Mouse (Mus musculus): ENCODE measurements around the gene Mlf1. TPM values are rescaled to one million over a fixed set of nuclear protein-coding genes. Genes with fewer than 3 reads are reported as not detected.
A peak's percentile ranks its signal among the peaks of the same experiment; 100 is the strongest.

Mlf1 gene
- polyA plus RNA-seq, 1 experiment from 2014 or later: 20.3 TPM

GRCm38 (mm10) chr3:67367481-67367880 lies 6.4 kb upstream of the Mlf1 start:
- H3K4me3 ChIP-seq: no peak overlapping the region
- no peaks in the 10 kb centered on the region for H3K9me3 ChIP-seq (replicated peaks)
- H3K27ac ChIP-seq: no peak overlapping the region
- H3K4me1 ChIP-seq: no peaks in the 10 kb centered on the region
- no peak overlapping the region for H3K9ac ChIP-seq
- 90% methylated on average over 6 of the region's 6 CpGs for WGBS
- no peaks in the 10 kb centered on the region for H3K36me3 ChIP-seq (ENCODE audit: poor library complexity, severe bottlenecking)
- no peak for ATAC-seq
- H3K27me3 ChIP-seq: peaks cover 18% of the 10 kb centered on the region
- H3K4me2 ChIP-seq: no peak overlapping the region

- 88% methylated on average over 5 of the region's 5 CpGs for WGBS
- H3K9me3 ChIP-seq (replicated peaks): no peaks in the 10 kb centered on the region
- ATAC-seq: no peak
- H3K27ac ChIP-seq: no peak overlapping the region
- H3K36me3 ChIP-seq (ENCODE audit: poor library complexity, severe bottlenecking): no peaks in the 10 kb centered on the region
- H3K27me3 ChIP-seq: peaks cover 29% of the 10 kb centered on the region
- no peak overlapping the region for H3K9ac ChIP-seq
- no peak overlapping the region for H3K4me3 ChIP-seq
- no peak overlapping the region for H3K4me2 ChIP-seq
- peaks cover 5% of the 10 kb centered on the region; the same call in 1 of the 2 replicates for H3K4me1 ChIP-seq
Measured at GRCm38 (mm10) chr3:67369407-67370079, 4.4 kb upstream of the Mlf1 start.

GRCm38 (mm10) chr3:67372194-67372593 lies 1.7 kb upstream of the Mlf1 start:
- Histone ChIP-seq H3K4me1 (peaks cover 6% of the 10 kb centered on the region; the same call in 1 of the 2 replicates), H3K27ac (no peak overlapping the region), H3K4me3 (no peak overlapping the region), H3K4me2 (no peak overlapping the region), H3K9me3 (replicated peaks) (no peaks in the 10 kb centered on the region), H3K27me3 (peaks cover 35% of the 10 kb centered on the region), H3K36me3 (ENCODE audit: poor library complexity, severe bottlenecking) (no peaks in the 10 kb centered on the region), H3K9ac (no peak overlapping the region)
- 81% methylated on average over 4 of the region's 4 CpGs for WGBS
- ATAC-seq: no peak

GRCm38 (mm10) chr3:67372781-67373180 lies 1.1 kb upstream of the Mlf1 start:
- Histone ChIP-seq H3K27ac (no peak overlapping the region), H3K9ac (no peak overlapping the region), H3K4me3 (no peak overlapping the region), H3K9me3 (replicated peaks) (no peaks in the 10 kb centered on the region), H3K36me3 (ENCODE audit: poor library complexity, severe bottlenecking) (no peaks in the 10 kb centered on the region), H3K4me1 (peaks cover 6% of the 10 kb centered on the region; the same call in 1 of the 2 replicates), H3K4me2 (no peak overlapping the region), H3K27me3 (peaks cover 35% of the 10 kb centered on the region)
- no peak for ATAC-seq
- 58% methylated on average over 5 of the region's 5 CpGs for WGBS

GRCm38 (mm10) chr3:67374360-67374778 lies 472 bp downstream of the Mlf1 start:
- Histone ChIP-seq H3K27me3 (peaks cover 35% of the 10 kb centered on the region), H3K36me3 (ENCODE audit: poor library complexity, severe bottlenecking) (no peaks in the 10 kb centered on the region), H3K27ac (no peak overlapping the region), H3K4me1 (peaks cover 6% of the 10 kb centered on the region; the same call in 1 of the 2 replicates), H3K9me3 (replicated peaks) (no peaks in the 10 kb centered on the region), H3K9ac (peak overlapping the region; percentile 68), H3K4me2 (peak overlapping the region; percentile 82), H3K4me3 (peak overlapping the region; percentile 52)
- peak; percentile 58 for ATAC-seq
- WGBS: 34% methylated on average over 7 of the region's 7 CpGs

- 59% methylated on average over 3 of the region's 3 CpGs for WGBS
- H3K9ac ChIP-seq: peak within 1 kb of the TSS; percentile 68
- H3K4me1 ChIP-seq: peaks cover 6% of the 10 kb centered on the region; the same call in 1 of the 2 replicates
Measured at GRCm38 (mm10) chr3:67375063-67375462, 1.2 kb downstream of the Mlf1 start, which contains the start of gene Gm17402. Gene Gm17402, minus strand, starts transcription at chr3:67375163.

GRCm38 (mm10) chr3:67378215-67378614 lies 4.3 kb downstream of the Mlf1 start:
- peaks cover 6% of the 10 kb centered on the region; the same call in 1 of the 2 replicates for H3K4me1 ChIP-seq
- H3K4me2 ChIP-seq: no peak overlapping the region
- ATAC-seq: no peak
- no peak overlapping the region for H3K4me3 ChIP-seq
- H3K9me3 ChIP-seq (replicated peaks): no peaks in the 10 kb centered on the region
- peaks cover 10% of the 10 kb centered on the region for H3K27me3 ChIP-seq
- no peaks in the 10 kb centered on the region for H3K36me3 ChIP-seq (ENCODE audit: poor library complexity, severe bottlenecking)
- no peak overlapping the region for H3K9ac ChIP-seq
- H3K27ac ChIP-seq: no peak overlapping the region

More at GRCm38 (mm10) chr3:67375063-67375462, 1.2 kb downstream of the Mlf1 start, which contains the start of gene Gm17402:
- H3K27ac ChIP-seq: no peak within 1 kb of the TSS
- H3K27me3 ChIP-seq: peaks cover 35% of the 10 kb centered on the region
- peak within 1 kb of the TSS; percentile 82 for H3K4me2 ChIP-seq
- no peaks in the 10 kb centered on the region for H3K9me3 ChIP-seq (replicated peaks)
- peak within 1 kb of the TSS; percentile 52 for H3K4me3 ChIP-seq
- no peaks in the 10 kb centered on the region for H3K36me3 ChIP-seq (ENCODE audit: poor library complexity, severe bottlenecking)
- ATAC-seq: no peak

- H3K4me1 ChIP-seq: peaks cover 9% of the 10 kb centered on the region
- peak overlapping the region; percentile 88 for H3K9ac ChIP-seq
- WGBS: 32% methylated on average over 8 of the region's 8 CpGs
- H3K27me3 ChIP-seq: no peaks in the 10 kb centered on the region
- no peak overlapping the region for H3K27ac ChIP-seq
- H3K36me3 ChIP-seq (ENCODE audit: poor library complexity, severe bottlenecking): peaks cover 24% of the 10 kb centered on the region
- peaks cover 9% of the 10 kb centered on the region; the same call in 1 of the 2 replicates for H3K9me3 ChIP-seq (replicated peaks)
- peak overlapping the region; percentile 97 for H3K4me3 ChIP-seq
- peak overlapping the region; percentile 85 for H3K4me2 ChIP-seq
- ATAC-seq: peak; percentile 22; the same call in 1 of the 2 replicates
Measured at GRCm38 (mm10) chr3:67429338-67429998, 55.6 kb downstream of the Mlf1 start.

- H3K9ac ChIP-seq: peak within 1 kb of the TSS; percentile 88
- WGBS: 0% methylated on average over 24 of the region's 24 CpGs
- H3K27ac ChIP-seq: no peak within 1 kb of the TSS
- H3K9me3 ChIP-seq (replicated peaks): peaks cover 9% of the 10 kb centered on the region; the same call in 1 of the 2 replicates
- peak; percentile 98 for ATAC-seq
- H3K4me1 ChIP-seq: peaks cover 9% of the 10 kb centered on the region
- H3K4me2 ChIP-seq: peak within 1 kb of the TSS; percentile 85
- no peaks in the 10 kb centered on the region for H3K27me3 ChIP-seq
- H3K4me3 ChIP-seq: peak within 1 kb of the TSS; percentile 97
- H3K36me3 ChIP-seq (ENCODE audit: poor library complexity, severe bottlenecking): peaks cover 26% of the 10 kb centered on the region
Measured at GRCm38 (mm10) chr3:67429999-67430380, 56.1 kb downstream of the Mlf1 start, which contains the start of gene Gfm1. Gene Gfm1, plus strand, starts transcription at chr3:67430096.

GRCm38 (mm10) chr3:67434011-67434410 lies 60.1 kb downstream of the Mlf1 start:
- H3K27ac ChIP-seq: no peak overlapping the region
- H3K4me3 ChIP-seq: no peak overlapping the region
- peaks cover 9% of the 10 kb centered on the region for H3K4me1 ChIP-seq
- WGBS: 92% methylated on average over 6 of the region's 6 CpGs
- no peaks in the 10 kb centered on the region for H3K27me3 ChIP-seq
- no peak overlapping the region for H3K9ac ChIP-seq
- H3K36me3 ChIP-seq (ENCODE audit: poor library complexity, severe bottlenecking): peaks cover 59% of the 10 kb centered on the region
- H3K4me2 ChIP-seq: no peak overlapping the region
- no peak for ATAC-seq
- H3K9me3 ChIP-seq (replicated peaks): no peaks in the 10 kb centered on the region

- ATAC-seq: no peak
- Histone ChIP-seq H3K27me3 (no peaks in the 10 kb centered on the region), H3K27ac (no peak overlapping the region), H3K4me3 (no peak overlapping the region), H3K9ac (no peak overlapping the region), H3K4me2 (no peak overlapping the region), H3K36me3 (ENCODE audit: poor library complexity, severe bottlenecking) (peaks cover 75% of the 10 kb centered on the region), H3K9me3 (replicated peaks) (no peaks in the 10 kb centered on the region), H3K4me1 (no peaks in the 10 kb centered on the region)
- WGBS: 97% methylated on average over 2 of the region's 2 CpGs
Measured at GRCm38 (mm10) chr3:67447143-67447542, 73.2 kb downstream of the Mlf1 start.
